Mouse (Mus musculus) kidney, postnatal 10 days (tissue): Measurements from ENCODE around the gene Fabp7.

Experiments
- DNase-seq: peaks from one replicate; pipeline ENCODE4 v3.0.0; 2021; ENCODE audit warnings: mixed read lengths

The Fabp7 gene

GRCm38 (mm10) chr10:57784876-57785150 lies at the start of gene Fabp7:
Gene Fabp7 (plus strand): TSS chr10:57784881.
- DNase-seq = no peak

- no peak for DNase-seq
Measured at GRCm38 (mm10) chr10:57740733-57741132, 43.9 kb upstream of the Fabp7 start.

- DNase-seq = no peak
Measured at GRCm38 (mm10) chr10:57741351-57741750, 43.3 kb upstream of the Fabp7 start.

GRCm38 (mm10) chr10:57743045-57743444 lies 41.6 kb upstream of the Fabp7 start:
- no peak for DNase-seq

- DNase-seq = peak; percentile 31
Measured at GRCm38 (mm10) chr10:57743606-57744016, 41.1 kb upstream of the Fabp7 start.

- no peak for DNase-seq
Measured at GRCm38 (mm10) chr10:57744128-57744765, 40.4 kb upstream of the Fabp7 start.

- DNase-seq = no peak
Measured at GRCm38 (mm10) chr10:57745452-57745851, 39.2 kb upstream of the Fabp7 start.

- DNase-seq = no peak
Measured at GRCm38 (mm10) chr10:57747127-57747526, 37.6 kb upstream of the Fabp7 start.

- DNase-seq = no peak
Measured at GRCm38 (mm10) chr10:57753343-57753742, 31.3 kb upstream of the Fabp7 start.

- DNase-seq = no peak
Measured at GRCm38 (mm10) chr10:57755201-57755736, 29.4 kb upstream of the Fabp7 start.

GRCm38 (mm10) chr10:57758999-57759398 lies 25.7 kb upstream of the Fabp7 start:
- DNase-seq = no peak

GRCm38 (mm10) chr10:57760694-57761093 lies 24.0 kb upstream of the Fabp7 start:
- no peak for DNase-seq

GRCm38 (mm10) chr10:57763044-57763443 lies 21.6 kb upstream of the Fabp7 start:
- no peak for DNase-seq

- no peak for DNase-seq
Measured at GRCm38 (mm10) chr10:57783289-57784130, 1.2 kb upstream of the Fabp7 start.

- peak; percentile 90 for DNase-seq
Measured at GRCm38 (mm10) chr10:57784131-57784875, 378 bp upstream of the Fabp7 start.

GRCm38 (mm10) chr10:57785552-57785951 lies 871 bp downstream of the Fabp7 start:
- no peak for DNase-seq

- DNase-seq = no peak
Measured at GRCm38 (mm10) chr10:57792957-57793356, 8.3 kb downstream of the Fabp7 start.

- peak; percentile 6 for DNase-seq
Measured at GRCm38 (mm10) chr10:57794018-57794417, 9.3 kb downstream of the Fabp7 start, which contains the start of gene Smpdl3a. Gene Smpdl3a (plus strand): TSS chr10:57794335.

- DNase-seq = peak; percentile 65
Measured at GRCm38 (mm10) chr10:57794491-57795461, 10.1 kb downstream of the Fabp7 start.

- DNase-seq = peak; percentile 7
Measured at GRCm38 (mm10) chr10:57795542-57795941, 10.9 kb downstream of the Fabp7 start.

- DNase-seq = peak; percentile 21
Measured at GRCm38 (mm10) chr10:57796057-57796456, 11.4 kb downstream of the Fabp7 start.

GRCm38 (mm10) chr10:57799486-57799885 lies 14.8 kb downstream of the Fabp7 start:
- DNase-seq = no peak
